Mouse (Mus musculus) forebrain, embryonic 14.5 days (tissue): ENCODE results near the gene Cdc37l1. TPM values are rescaled to one million over a fixed set of nuclear protein-coding genes. Genes with fewer than 3 reads are reported as not detected.

Experiments
- ATAC-seq: fragments of 200-750 bp; cut with Nextera tagmentation; 2 replicates; pipeline ENCODE4 v1.8.0; 2017; ENCODE audit warnings: mild to moderate bottlenecking, moderate library complexity
- DNase-seq: peaks from one replicate; pipeline ENCODE4 v3.0.0-alpha.2; 2015; ENCODE audit warnings: low spot score
- H3K27ac ChIP-seq: fragments of 300-500 bp; sonication (generic); 2 replicates; pipeline ENCODE4 v1.5.1; 2014; ENCODE audit warnings: low read depth, mild to moderate bottlenecking, control low read depth, low read length, moderate library complexity
- H3K27me3 ChIP-seq: fragments of 300-500 bp; sonication (generic); replicated peaks from 2 replicates; pipeline ENCODE4 v1.6.1; 2014; ENCODE audit warnings: low read length, control low read depth, mixed read lengths; ENCODE audit not compliant: control insufficient read depth, insufficient read depth
- H3K36me3 ChIP-seq: fragments of 300-500 bp; sonication (generic); 2 replicates; pipeline ENCODE4 v1.6.1; 2014; ENCODE audit warnings: low read length, control low read depth; ENCODE audit not compliant: control insufficient read depth, insufficient read depth
- H3K4me1 ChIP-seq: fragments of 300-500 bp; sonication (generic); 2 replicates; pipeline ENCODE4 v1.6.1; 2014; ENCODE audit warnings: antibody characterized with exemption, low read length, control low read depth; ENCODE audit not compliant: control insufficient read depth, insufficient read depth
- H3K4me2 ChIP-seq: fragments of 300-500 bp; sonication (generic); 2 replicates; pipeline ENCODE4 v1.6.1; 2014; ENCODE audit warnings: mild to moderate bottlenecking, control low read depth, low read length
- H3K4me3 ChIP-seq: fragments of 300-500 bp; sonication (generic); 2 replicates; pipeline ENCODE4 v1.5.1; 2014; ENCODE audit warnings: low read depth, low read length, control low read depth
- H3K9ac ChIP-seq: fragments of 300-500 bp; sonication (generic); 2 replicates; pipeline ENCODE4 v1.6.1; 2014; ENCODE audit warnings: mild to moderate bottlenecking, low read length, control low read depth, moderate library complexity
- H3K9me3 ChIP-seq: fragments of 300-500 bp; sonication (generic); replicated peaks from 2 replicates; pipeline ENCODE4 v1.6.1; 2016; ENCODE audit warnings: low read length, control low read depth, mixed read lengths; ENCODE audit not compliant: control insufficient read depth
- WGBS: fragments of 180-500 bp; shearing (Covaris S2); extraction: QIAGEN DNeasy Blood & Tissue Kit; methylation state at CpG from one replicate; pipeline ENCODE4 v1.1.7; 2014; 5-methylcytosine and 5-hydroxymethylcytosine counted together
- polyA plus RNA-seq: library from polyadenylated mRNA; unstranded; fragments of >200 nt; fragmentation: Nextera tagmentation; extraction: Ambion mirVana; gene quantifications from 2 replicates; pipeline ENCODE4 v1.2.1, GENCODE M21; 2014

The Cdc37l1 gene
- 42.0 and 55.0 TPM in 2 replicates for polyA plus RNA-seq

DNA sequence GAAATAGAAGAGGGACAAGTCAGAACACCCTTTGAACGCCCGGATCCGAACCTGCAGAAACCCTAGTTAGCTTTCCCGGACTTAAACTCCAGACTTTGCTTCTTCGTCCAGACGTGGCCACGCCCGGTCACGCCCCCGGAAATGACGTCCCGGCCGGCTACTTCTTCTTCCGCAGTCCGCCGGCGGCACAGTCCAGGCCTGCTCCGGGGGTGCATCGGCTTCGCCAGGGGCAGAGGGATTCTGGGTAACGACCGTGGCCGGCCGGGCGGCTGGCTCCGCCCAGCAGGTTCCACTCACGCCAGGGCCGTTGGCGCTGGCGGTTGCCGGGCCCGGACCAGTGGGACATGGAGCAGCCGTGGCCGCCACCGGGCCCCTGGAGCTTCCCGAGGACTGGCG, at the start of gene Cdc37l1:
TSS of gene Cdc37l1 (plus strand) at position 159 of the 396 bp plus-strand sequence.
- Histone ChIP-seq H3K36me3 (peaks cover 12% of the 10 kb centered on the region), H3K9me3 (no peaks in the 10 kb centered on the region), H3K4me1 (peaks cover 16% of the 10 kb centered on the region), H3K4me2 (peak within 1 kb of the TSS; percentile 75), H3K4me3 (peak within 1 kb of the TSS; percentile 92), H3K9ac (peak within 1 kb of the TSS; percentile 91), H3K27me3 (no peaks in the 10 kb centered on the region), H3K27ac (peak within 1 kb of the TSS; percentile 79)
- ATAC-seq (peak; percentile 97), DNase-seq (peak; percentile 96)
- 0% methylated on average over 37 of the region's 37 CpGs for WGBS

DNA sequence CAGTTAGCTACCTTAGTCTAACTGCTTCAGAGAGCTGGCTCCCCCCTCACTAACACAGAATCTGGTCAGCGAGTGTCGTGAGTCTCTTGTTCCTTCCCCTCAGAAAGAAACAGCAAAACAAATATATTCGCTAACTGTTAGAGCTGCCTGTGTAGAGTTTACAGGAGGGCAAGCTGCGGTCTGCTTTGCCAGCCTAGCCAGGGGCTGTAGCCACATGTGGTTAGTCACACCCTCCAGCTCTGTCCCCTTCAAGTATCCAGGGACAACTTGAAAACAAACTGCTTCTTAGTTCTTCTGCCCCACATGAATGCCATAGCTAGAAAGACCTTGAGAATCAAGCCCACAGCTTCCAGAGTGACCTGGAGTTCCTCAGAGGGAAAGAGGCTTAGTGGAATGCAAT, 48.9 kb upstream of the Cdc37l1 start:
- DNase-seq, result no peak
- no peaks in the 10 kb centered on the region for H3K27me3 ChIP-seq
- no peak overlapping the region for H3K9ac ChIP-seq
- no peak for ATAC-seq
- no peaks in the 10 kb centered on the region for H3K4me1 ChIP-seq
- H3K9me3 ChIP-seq, result no peaks in the 10 kb centered on the region
- H3K27ac ChIP-seq, result no peak overlapping the region
- no peak overlapping the region for H3K4me2 ChIP-seq
- H3K4me3 ChIP-seq, result no peak overlapping the region
- no peaks in the 10 kb centered on the region for H3K36me3 ChIP-seq
- 81% methylated on average over 4 of the region's 4 CpGs for WGBS

DNA sequence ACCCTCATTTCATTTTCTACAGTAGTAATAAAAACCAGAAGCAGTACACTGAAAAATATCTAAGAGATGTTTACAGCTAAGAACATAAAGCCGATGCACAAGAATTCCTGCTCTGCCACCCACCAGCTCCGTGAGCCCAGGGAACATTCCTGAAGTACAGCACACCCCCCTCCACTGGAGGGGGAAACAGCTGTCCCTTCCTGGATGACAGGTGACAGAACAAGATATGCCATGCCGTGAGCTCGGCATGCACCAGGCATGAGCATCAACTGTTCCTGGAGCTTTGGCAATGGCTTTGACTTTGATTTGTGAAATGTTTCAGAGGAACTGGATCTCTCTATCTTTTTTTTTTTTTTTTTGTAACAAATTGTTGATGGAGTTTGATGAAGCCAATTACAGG, 43.4 kb upstream of the Cdc37l1 start:
- ATAC-seq, result no peak
- Histone ChIP-seq H3K4me2 (no peak overlapping the region), H3K27ac (no peak overlapping the region), H3K36me3 (no peaks in the 10 kb centered on the region), H3K9ac (no peak overlapping the region), H3K9me3 (no peaks in the 10 kb centered on the region), H3K4me1 (no peaks in the 10 kb centered on the region), H3K4me3 (no peak overlapping the region), H3K27me3 (no peaks in the 10 kb centered on the region)
- 78% methylated on average over 4 of the region's 4 CpGs for WGBS
- DNase-seq, result no peak

DNA sequence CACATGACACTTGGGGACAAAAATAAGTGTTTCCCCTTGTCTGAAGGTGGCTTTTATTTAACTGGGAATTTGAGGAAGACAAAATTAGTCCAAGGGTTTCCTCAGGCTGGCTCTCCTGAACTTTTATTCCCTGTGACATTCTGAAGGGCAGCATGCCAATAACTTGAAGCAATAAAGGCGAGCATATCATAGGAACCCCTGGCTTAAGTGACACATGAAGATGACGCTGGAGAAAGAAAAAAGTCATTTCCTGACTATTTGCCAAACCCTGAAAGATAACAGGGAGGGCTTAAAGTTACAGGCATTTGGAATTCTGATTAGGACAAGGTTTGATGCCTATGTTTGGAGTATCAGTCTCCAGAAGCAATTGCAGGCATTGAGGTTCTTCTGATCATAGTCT, 42.8 kb upstream of the Cdc37l1 start:
- no peaks in the 10 kb centered on the region for H3K9me3 ChIP-seq
- no peak overlapping the region for H3K4me3 ChIP-seq
- no peak for ATAC-seq
- H3K9ac ChIP-seq, result no peak overlapping the region
- H3K4me1 ChIP-seq, result no peaks in the 10 kb centered on the region
- H3K36me3 ChIP-seq, result no peaks in the 10 kb centered on the region
- 69% methylated on average over 2 of the region's 2 CpGs for WGBS
- H3K27me3 ChIP-seq, result no peaks in the 10 kb centered on the region
- no peak overlapping the region for H3K4me2 ChIP-seq
- DNase-seq, result no peak
- H3K27ac ChIP-seq, result no peak overlapping the region

DNA sequence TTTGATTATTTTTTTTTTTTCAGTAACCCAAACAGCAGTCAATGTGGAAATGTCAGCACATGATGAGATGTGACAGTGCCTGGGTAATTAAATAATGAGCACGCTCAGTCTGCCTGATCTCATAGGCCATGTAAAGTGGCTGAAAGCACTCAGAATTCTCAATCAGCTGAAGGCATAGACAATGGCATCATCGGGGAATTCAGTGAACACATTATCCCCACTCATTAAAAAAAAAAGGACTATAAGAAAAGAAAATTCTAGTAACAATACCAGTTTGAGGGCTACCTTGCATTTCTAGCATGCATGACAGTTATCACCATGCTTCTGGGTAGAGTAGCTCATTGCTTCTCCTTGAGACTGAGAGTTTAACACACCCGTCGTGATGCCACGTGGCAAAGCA, 38.9 kb upstream of the Cdc37l1 start:
- ATAC-seq (no peak), DNase-seq (peak; percentile 5)
- WGBS, result 47% methylated on average over 5 of the region's 5 CpGs

DNA sequence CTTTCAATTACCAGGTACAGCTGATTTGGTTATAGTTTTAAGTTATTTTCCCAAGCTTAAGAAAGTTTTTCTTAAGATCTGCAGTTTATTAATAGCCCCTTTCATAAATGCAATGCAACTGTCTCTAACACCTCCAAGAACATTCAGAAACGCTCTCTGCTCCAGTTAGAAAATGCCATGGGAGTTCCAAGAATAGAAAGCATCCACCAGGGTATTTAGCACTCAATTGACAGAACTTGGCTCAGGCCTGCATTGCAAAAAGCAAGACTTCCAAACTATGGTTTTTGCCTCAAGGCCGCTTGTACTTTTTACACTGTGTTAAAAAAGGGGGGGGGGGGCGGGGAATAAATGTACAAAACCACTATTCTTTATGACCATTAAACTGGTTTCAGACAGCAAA, 27.0 kb upstream of the Cdc37l1 start:
- Histone ChIP-seq H3K9ac (peak overlapping the region; percentile 5; the same call in 1 of the 2 replicates), H3K4me3 (no peak overlapping the region), H3K27me3 (no peaks in the 10 kb centered on the region), H3K36me3 (no peaks in the 10 kb centered on the region), H3K9me3 (no peaks in the 10 kb centered on the region), H3K4me2 (peak overlapping the region; percentile 86), H3K27ac (no peak overlapping the region), H3K4me1 (peaks cover 18% of the 10 kb centered on the region)
- peak; percentile 53 for DNase-seq
- WGBS, result 29% methylated on average over 3 of the region's 3 CpGs
- no peak for ATAC-seq

More for the DNA sequence above, 38.9 kb upstream of the Cdc37l1 start:
- no peak overlapping the region for H3K9ac ChIP-seq
- H3K27me3 ChIP-seq, result no peaks in the 10 kb centered on the region
- no peak overlapping the region for H3K4me3 ChIP-seq
- H3K4me1 ChIP-seq, result no peaks in the 10 kb centered on the region
- no peaks in the 10 kb centered on the region for H3K36me3 ChIP-seq
- no peaks in the 10 kb centered on the region for H3K9me3 ChIP-seq
- no peak overlapping the region for H3K27ac ChIP-seq
- H3K4me2 ChIP-seq, result no peak overlapping the region

DNA sequence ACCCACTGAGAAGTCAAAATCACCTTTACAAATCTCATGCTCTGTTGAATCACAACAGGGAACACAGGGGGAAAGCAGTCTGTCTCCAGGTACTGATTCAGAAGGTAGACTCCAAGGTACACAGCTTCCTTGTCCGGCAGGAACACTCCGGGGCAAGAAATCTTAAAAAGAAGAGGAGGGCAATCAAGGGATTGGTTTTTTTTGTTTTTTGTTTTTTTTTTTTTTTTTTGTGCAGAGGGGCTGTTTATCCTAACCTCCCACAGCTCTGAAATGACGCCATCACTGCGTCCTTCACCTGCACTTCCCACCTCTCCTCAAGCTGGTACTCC, 26.7 kb upstream of the Cdc37l1 start:
- no peaks in the 10 kb centered on the region for H3K27me3 ChIP-seq
- peak overlapping the region; percentile 85; the same call in 1 of the 2 replicates for H3K27ac ChIP-seq
- peaks cover 18% of the 10 kb centered on the region for H3K4me1 ChIP-seq
- H3K36me3 ChIP-seq, result no peaks in the 10 kb centered on the region
- H3K9ac ChIP-seq, result peak overlapping the region; percentile 91
- H3K4me3 ChIP-seq, result peak overlapping the region; percentile 76
- DNase-seq (no peak), ATAC-seq (no peak)
- H3K9me3 ChIP-seq, result no peaks in the 10 kb centered on the region
- peak overlapping the region; percentile 86 for H3K4me2 ChIP-seq
- 3% methylated on average over 4 of the region's 4 CpGs for WGBS

DNA sequence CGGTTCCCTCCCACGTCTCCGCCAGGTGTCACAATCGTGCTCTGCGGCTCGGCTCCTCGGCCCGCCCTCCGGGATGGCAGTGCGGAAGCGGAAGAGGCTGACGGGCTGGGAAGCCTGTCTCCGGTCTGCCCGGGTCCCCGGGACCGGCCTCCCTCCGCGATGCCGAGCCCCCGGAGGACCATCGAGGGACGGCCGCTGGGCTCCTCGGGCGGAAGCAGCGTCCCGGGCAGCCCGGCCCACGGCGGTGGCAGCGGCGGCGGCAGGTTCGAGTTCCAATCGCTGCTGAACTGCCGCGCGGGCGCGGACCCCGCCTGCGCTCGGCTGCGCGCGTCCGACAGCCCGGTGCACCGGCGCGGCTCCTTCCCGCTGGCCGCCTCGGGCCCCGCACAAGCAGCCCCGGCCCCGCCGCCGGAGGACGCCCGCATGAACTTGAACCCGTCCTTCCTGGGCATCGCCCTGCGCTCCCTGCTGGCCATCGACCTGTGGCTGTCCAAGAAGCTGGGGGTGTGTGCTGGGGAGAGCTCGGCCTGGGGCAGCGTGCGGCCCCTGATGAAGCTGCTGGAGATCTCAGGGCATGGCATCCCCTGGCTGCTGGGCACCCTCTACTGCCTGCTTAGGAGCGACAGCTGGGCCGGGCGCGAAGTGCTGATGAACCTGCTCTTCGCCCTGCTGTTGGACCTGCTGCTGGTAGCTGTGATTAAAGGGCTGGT, 26.2 kb upstream of the Cdc37l1 start, which contains the start of gene Plpp6:
TSS of gene Plpp6 (plus strand) at position 112 of the 710 bp plus-strand sequence.
- H3K36me3 ChIP-seq, result no peaks in the 10 kb centered on the region
- H3K4me2 ChIP-seq, result peak within 1 kb of the TSS; percentile 86
- H3K27ac ChIP-seq, result peak within 1 kb of the TSS; percentile 85
- no peaks in the 10 kb centered on the region for H3K9me3 ChIP-seq
- ATAC-seq (peak; percentile 88), DNase-seq (peak; percentile 87)
- whole genome bisulfite sequencing, result under 1% methylated on average over 67 of the region's 73 CpGs
- H3K27me3 ChIP-seq, result no peaks in the 10 kb centered on the region
- peaks cover 18% of the 10 kb centered on the region for H3K4me1 ChIP-seq
- H3K9ac ChIP-seq, result peak within 1 kb of the TSS; percentile 91
- H3K4me3 ChIP-seq, result peak within 1 kb of the TSS; percentile 76

DNA sequence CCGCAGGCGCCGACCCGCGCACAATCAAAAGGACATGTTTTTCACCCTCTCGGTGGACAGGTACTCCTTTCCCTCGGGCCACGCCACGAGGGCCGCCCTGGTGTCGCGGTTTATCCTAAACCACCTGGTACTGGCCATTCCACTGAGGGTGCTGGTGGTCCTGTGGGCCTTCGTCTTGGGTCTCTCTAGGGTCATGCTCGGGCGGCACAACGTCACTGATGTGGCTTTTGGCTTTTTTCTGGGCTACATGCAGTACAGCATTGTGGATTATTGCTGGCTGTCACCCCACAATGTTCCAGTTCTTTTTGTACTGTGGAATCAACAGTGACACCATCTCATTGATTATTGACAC, 25.6 kb upstream of the Cdc37l1 start:
- 5% methylated on average over 16 of the region's 16 CpGs for WGBS

More for the DNA sequence above, 25.6 kb upstream of the Cdc37l1 start:
- no peaks in the 10 kb centered on the region for H3K9me3 ChIP-seq
- H3K9ac ChIP-seq, result peak overlapping the region; percentile 91
- peak overlapping the region; percentile 86 for H3K4me2 ChIP-seq
- ATAC-seq, result peak; percentile 9
- peak overlapping the region; percentile 76 for H3K4me3 ChIP-seq
- no peak for DNase-seq
- no peaks in the 10 kb centered on the region for H3K36me3 ChIP-seq
- H3K27ac ChIP-seq, result peak overlapping the region; percentile 85
- no peaks in the 10 kb centered on the region for H3K27me3 ChIP-seq
- peaks cover 18% of the 10 kb centered on the region for H3K4me1 ChIP-seq
